Mouse (Mus musculus) heart, postnatal 0 days (tissue): ENCODE data around the gene Wscd1.

Experiments used
- CTCF ChIP-seq: IDR thresholded peaks from 2 replicates; pipeline ENCODE4 v1.5.1; 2016; ENCODE audit warnings: antibody characterized with exemption, control low read depth, low read depth
- EP300 ChIP-seq: IDR thresholded peaks from 2 replicates; pipeline ENCODE4 v1.6.1; 2016; ENCODE audit warnings: antibody characterized with exemption, low read depth

DNA sequence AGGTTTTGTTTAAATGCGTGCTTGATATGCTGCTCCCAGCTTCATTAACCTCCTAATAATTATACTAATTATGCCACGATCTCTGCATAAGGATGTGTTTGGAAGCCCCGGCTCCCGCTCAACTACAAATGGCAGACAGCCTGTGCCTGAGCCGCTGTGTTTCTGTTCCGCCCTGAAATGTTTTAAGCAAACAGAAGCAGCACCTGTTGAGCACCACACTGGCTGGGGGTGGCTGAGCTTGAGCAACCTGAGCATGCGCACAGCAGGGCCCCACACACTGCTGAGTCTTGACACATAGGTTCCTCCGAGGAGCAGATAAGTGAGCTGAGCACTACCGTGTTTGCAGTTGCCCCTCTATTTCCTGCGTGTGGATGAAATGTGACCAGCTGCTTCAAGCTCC lies 71.1 kb downstream of the Wscd1 start:
- TF ChIP-seq CTCF (no peak), EP300 (no peak)
